Mouse (Mus musculus) urinary bladder, postnatal 36 days (tissue): ENCODE measurements around the gene Fam25c.
A peak's percentile ranks its signal among the peaks of the same experiment; 100 is the strongest.
"Not testable (repeated sequence)": the region's sequence is repeated elsewhere in the genome, so short reads cannot be mapped to it uniquely, and the experiment has no call there.

Experiments
- DNase-seq, 2 experiments: peaks; one replicate each; pipeline ENCODE4 v3.0.0; 2022; ENCODE audit warnings: low spot score in 2 of 2, mixed read lengths in 1 of 2

Gene Fam25c

DNA sequence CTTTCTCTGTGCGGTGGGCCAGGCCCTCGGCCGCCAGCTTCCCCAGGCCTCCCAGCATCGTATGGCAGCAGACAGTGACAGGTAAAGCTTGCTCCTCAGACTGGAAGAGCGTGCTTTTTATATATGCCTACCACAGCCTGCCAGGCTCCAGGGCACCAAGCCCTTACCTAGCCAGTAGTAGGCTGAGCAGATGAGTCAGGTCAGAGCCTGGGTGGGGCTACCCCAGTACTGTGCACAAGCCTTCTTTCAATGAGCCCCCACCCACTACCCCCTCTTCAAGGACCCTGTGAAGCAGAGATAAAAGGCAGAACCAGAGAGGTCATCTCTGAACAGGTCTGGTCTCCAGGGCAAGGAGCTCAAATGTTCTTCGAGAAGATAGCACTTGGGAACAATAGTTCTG lies at the start of gene Fam25c:
Fam25c (minus strand) TSS at position 133 of the 400 bp plus-strand sequence.
- no peak for DNase-seq

DNA sequence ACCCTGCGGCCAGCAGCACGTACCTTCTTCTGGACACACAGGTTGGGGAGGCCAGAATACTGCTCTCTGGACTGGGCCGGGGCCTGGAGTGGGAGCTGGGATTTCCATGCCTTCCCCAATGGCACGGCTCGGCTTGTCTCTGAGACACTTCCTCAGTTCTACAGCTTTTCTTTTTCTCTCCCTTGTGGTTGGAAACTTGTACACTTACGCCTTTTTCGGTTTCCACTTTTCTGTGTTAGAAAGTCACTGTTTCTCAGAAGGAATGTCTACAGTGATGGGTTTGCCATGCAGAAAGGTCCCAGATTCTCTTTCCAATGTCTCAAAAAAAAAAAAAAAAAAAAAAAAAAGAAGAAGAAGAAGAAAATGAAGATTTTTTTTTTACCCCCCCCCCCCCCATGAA lies 48.2 kb upstream of the Fam25c start:
- DNase-seq, result no peak

DNA sequence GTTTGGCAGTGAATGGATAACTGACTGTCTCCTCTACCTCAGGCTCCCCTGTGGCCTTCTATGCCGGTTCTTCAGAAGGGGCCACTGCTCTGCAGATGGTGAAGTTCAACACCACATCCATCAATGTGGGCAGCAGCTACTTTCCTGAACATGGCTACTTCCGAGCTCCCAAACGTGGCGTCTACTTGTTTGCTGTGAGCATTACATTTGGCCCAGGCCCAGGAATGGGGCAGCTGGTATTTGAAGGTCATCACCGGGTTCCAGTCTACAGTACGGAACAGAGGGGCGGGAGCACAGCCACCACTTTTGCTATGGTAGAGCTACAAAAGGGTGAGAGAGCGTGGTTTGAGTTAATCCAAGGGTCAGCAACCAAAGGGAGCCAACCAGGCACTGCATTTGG lies 47.6 kb upstream of the Fam25c start:
- no peak for DNase-seq

DNA sequence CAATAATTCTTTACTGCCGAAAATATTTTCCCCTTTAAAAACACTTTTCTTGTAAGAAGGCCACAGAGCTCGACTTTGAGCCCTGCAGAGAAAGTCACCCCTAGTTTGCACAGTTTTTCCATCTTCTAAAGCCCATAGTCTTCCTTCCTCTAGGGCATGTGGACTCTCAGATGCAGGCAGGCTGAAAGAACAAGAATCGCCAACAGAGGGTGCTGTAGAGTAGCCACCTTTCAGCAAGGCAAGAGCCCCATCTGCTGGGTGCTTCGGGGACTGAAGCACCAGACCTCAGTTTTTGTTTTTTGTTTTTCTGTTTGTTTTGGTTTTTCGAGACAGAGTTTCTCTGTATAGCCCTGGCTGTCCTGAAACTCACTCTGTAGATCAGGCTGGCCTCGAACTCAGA lies 45.9 kb upstream of the Fam25c start:
- peak; percentile 74 for DNase-seq

DNA sequence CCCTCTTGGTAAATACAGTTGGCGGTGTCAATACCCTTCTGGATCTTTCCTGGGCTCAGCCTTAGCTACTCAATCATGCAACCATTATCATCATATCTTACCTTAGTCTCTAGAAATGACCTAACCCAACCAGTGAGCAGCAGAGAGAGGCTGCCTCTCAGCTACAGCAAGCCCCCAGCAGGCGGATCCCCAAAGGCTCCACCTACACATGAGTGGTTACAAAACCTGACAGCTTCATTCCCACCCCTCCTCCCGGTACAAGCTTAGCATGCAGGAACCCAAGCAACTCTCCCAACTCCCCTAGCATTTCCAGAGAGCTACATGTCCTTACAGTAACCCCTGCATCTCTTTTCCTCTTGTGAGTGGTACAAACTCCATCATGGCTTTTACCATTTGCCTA lies 44.8 kb upstream of the Fam25c start:
- no peak for DNase-seq

DNA sequence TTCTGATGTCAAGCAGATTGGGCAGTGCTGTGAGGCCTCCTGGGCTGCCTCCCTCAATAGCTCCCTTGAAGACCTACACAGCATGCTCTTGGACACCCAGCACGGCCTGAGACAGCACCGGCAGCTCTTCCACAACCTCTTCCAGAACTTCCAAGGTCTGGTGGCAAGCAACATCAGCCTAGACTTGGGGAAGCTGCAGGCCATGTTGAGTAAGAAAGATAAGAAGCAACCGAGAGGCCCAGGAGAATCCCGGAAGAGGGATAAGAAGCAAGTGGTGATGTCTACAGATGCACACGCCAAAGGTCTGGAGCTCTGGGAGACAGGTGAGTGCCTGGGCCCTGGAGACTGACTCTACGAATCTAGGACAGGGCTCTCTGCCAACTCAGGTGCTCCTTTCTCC lies 44.1 kb upstream of the Fam25c start:
- no peak for DNase-seq

DNA sequence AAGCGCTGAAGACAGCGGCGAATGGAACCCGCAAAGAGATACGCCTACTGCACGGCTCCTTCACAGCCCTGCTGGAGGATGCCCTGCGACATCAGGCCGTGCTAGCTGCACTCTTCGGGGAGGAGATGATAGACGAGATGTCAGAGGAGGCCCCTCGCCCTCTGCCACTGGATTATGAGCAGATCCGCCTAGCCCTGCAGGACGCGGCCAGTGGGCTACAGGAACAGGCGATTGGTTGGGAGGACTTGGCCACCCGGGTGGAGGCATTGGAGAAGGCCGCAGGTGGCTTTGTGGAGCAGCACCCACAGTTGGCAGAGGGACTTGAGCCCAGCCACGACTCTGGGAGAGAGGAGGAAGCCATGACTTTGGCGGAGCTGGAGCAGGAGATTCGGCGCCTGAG lies 43.7 kb upstream of the Fam25c start:
- no peak for DNase-seq

DNA sequence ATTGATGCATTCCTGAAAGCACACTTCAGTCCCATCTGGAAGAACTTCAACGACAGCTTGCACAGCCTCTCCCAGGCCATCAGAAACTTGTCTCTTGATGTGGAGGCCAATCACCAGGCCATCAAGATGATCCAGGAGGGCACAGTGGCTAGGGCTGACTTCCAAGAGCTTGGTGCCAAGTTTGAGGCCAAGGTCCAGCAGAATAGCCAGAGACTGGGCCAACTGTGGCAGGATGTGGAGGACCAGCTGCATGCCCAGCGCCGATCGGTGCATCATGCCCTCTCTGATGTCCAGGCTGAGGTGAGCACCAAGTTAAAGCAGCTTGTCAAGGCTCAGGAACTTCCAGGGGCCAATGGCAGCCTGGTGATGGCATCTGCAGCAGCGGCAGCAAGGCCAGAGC lies 42.6 kb upstream of the Fam25c start:
- peak in 1 of 2 experiments; percentile 27 for DNase-seq

DNA sequence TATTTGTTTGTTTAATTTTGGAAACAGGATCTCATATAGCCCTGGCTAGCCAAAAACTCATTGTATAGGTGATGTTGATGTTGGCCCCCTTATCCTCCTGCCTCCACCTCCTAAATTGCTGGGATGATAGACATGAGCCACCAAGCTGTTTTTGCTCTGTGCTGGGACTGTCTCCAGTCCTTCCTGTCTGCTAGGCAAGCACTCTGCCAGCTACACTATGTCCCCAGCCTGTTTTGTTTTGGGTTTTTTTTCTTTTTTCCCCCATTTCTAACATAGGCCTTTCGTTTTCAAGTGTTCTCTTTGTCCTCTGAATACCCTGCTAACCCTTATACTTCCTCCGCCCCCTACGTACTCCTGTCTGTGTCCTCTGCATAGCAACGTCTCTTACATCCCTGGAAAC lies 38.1 kb upstream of the Fam25c start:
- no peak for DNase-seq

DNA sequence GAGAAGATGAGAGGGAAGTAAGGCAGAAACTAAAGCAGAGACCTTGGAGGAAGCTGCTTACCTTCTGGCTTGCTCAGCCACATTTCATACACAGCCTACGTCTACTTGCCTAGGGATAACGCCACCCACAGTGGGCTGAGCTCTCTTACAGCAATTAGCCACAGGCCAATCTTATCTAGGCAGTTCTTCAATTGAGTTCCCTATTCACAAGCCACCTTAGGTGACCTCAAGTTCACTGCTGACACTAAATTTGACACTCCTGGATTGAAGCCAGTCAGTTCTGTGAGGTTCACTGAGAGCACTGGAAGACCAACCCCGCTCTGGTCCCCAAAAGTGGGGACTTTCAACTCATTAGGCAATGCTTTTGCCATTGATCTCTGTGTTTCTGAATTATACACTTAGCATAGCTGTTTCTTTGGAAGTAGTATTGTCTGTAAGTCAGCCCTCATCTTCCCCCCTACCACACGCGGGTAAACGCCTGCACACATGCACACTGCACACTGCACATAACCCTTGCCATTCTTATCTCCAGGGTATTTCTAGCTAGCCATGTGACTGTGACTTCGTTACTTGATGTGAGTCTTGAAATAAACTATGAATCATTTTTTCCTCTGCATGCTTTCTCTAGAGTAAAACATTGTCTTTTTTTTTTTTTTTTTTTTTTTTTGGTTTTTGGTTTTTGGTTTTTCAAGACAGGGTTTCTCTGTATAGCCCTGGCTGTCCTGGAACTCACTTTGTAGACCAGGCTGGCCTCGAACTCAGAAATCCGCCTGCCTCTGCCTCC lies 27.9 kb upstream of the Fam25c start:
- no peak for DNase-seq

DNA sequence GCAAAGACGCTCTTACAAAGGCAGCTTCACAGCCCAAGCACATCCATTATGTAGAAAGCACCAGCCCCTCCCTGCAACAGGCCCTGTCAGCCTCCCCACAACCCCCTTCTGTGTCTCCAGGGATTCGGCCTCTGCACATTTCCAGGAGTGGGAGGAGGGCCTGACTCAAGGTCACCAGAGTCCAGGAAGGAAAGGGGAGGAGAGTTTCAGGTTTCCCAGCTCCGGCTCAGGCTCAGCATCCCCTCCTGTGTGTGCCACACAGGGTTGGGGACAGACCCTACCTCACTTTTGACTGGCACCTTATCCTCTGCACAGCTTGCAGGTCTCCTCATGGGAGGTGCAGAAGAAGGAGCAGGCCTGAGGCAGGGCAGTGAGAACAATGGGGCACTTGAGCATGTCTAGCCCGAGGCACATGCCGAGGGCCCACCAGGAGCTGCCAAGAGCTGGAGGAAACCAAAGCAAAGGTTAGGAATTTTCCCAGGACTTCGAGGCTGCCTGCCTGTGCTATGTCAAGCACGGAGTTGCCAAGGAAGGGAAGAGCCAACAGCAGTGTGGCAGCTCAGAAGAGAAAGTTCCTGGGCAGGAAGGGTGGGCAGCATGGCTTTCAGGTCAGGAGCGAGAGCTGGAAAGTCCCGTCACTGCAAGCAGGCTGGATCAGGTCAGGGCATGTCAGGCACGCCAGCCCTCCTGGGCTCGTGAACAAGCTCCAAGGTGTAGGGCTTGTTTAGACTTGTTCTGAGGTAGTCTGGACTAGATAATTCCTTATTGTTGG lies 23.5 kb upstream of the Fam25c start:
- DNase-seq, result peak; percentile 38 to 62

DNA sequence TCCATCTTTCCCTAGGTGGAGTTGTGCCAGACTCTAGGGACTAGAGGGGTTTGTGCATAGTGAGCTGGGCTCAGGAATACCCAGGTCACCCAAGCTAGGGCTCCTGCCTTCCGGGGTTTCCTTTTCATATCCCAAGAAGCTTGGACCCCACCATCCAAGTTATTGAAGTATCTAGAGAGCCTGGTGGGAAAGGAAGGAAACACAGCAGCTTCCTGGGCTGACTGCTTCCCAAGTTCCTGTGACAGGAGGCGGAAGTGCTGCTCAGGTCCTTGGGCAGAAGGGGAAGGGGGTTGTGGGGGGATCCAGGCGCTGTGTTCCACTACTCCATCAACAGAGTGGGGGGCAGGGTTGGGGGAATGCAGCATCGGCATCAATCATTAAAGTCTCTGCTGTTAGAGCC lies 21.9 kb upstream of the Fam25c start:
- no peak for DNase-seq

DNA sequence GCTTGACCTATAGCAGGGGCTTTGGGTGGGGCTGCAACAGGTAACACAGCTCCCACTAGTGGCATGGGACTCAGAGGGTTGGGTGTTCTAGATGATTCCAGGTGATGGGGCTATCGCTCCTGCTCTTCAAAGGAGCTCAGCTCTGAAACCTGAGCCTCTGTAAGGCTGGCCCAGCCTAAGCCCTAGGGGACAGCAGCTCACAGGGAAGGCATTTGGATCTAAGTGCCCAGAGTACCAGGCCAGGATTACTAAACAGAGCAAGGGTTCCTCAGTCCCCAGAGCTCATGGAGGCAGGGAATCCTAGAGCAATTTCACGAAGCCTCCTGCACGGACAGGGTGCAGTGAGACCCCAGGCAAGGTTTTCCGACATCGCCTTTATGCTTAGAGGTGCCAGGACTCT lies 20.7 kb upstream of the Fam25c start:
- no peak for DNase-seq

DNA sequence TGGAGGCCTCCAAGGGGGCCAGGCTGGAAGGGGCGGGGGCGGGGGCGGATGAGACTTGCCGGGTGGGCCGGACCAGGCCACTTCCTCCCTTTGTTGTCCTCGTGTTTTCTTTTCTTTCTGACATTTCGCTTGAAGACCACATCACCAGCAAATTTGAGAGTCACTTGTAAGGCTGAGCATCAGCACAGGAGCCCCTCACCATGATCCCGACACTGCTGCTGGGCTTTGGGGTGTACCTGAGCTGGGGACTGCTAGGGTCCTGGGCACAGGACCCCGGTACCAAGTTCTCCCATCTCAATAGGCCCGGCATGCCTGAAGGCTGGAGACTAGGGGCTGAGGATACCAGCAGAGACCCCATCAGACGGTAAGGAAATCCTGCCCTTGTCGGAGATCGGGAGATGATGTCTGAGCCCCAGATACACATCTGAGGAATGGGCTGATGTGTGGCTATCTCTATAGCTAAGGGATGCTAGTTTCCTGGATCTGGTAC lies 20.2 kb upstream of the Fam25c start, which contains the start of gene Mmrn2:
Mmrn2 (plus strand) TSS at position 51 of the 490 bp plus-strand sequence.
- DNase-seq, result no peak

DNA sequence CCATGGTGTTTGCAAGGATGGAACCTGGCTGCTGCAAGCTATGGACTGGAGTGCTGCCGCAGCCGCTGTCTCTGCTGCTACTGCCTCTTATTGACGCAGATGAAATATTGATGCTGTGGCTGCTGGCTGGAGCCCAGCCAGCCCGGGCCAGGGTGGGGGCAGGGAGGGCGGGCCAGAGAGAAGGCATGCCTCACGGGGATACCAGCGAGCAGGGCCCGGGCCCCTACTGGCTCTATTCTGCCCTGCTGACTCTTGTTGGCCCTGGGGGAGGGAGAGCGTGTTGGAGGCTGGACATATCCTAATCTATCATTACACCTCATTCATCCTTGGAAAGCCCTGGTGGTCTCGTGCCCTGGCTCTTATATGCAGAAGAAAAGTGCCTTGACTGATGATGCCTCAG lies 19.3 kb upstream of the Fam25c start, which contains the start of gene Sncg:
Sncg (minus strand) TSS at position 213 of the 400 bp plus-strand sequence.
- peak in 1 of 2 experiments; percentile 16 for DNase-seq

DNA sequence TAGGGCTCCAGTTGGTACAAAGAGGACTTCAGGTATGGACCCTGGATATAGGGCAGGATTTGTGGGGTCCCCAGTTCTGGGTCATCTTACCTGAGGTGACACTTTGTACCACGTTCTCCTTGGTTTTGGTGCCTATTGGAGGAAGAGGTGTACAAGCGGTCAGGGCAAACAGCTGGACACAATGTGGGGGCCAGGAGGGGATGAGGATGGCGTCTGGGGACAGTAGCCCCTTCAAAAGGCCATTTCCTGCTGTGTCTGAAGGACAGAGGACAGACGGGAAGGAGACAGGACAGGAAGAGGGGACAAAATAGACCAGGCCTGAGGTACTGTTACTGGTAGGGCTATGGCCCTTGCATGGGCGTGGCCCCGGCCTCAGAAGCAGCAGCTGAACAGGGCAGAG lies 18.3 kb upstream of the Fam25c start:
- DNase-seq, result no peak

DNA sequence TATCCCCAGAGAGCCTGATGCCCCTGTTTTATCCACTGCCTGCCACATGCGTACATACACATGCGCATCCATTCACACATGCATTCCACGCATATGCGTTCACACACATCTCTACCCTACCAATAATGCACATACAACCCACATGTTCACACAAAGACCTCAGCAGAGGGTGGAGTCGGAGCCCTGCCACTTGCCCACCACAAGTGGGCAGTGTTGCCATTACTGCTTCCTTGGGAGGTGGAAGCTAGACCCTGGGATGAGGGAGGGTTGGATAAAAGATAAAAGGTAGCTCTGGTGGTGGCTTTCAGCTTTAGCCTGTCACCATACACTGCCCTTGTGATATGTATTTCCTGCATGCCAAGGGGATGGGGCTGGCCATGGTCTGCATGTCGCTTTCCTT lies 17.4 kb upstream of the Fam25c start:
- DNase-seq, result peak; percentile 44 to 51

DNA sequence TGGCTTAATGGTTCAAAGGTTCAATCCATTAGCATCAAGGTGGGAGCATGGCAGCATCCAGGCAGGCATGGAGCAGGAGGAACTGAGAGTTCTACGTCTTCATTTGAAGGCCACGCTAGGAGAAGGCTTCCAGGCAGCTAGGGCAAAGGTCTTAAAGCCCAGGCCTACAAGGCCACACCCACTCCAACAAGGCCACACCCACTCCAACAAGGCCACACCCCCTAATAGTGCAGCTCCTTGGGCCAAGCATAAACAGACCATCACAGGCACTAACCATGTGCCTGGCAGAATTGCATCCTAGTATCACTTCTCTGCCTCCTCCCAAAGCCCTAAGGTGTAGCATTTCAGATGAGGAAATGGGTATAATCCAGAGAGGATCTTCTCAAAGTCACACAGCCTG lies 16.5 kb upstream of the Fam25c start:
- DNase-seq, result no peak

DNA sequence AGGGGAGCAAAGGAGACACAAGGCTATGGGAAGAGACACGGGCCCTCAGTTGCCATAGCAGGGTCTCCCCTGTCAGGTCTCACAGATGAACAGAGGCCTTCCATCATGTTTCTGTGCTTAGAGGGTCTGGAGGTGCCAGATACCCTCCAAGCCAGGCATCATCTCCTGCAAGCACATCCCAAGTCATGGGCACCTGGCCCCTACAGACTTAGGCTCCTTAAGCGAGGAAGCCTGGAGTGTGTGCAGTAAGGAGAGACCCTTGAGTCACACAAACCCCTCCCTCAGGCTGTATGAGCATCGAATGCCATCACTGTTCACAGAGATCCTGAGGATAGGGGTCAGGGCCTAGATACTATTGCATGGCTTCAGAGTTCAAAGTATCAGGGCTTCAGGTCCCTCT lies 15.7 kb upstream of the Fam25c start:
- DNase-seq, result no peak

DNA sequence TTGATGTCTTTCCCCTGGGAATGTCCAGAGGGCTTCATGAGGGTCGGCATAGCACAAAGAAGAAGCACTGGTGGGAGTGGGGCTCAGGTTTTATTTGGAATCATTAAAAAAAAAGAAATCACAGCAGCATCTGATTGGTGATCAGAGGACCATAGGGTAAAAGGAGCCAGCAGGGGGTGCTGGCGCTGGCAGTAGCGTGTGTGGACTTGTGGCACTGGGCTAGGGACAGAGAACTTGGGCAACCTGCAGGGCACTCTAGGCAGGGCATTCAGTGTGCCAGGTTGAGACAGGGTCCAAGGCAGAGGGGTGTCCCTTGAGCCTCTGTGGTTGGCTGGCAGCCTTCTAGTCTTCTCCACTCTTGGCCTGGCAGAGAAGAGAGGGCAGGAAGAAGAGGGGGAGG lies 15.0 kb upstream of the Fam25c start:
- no peak for DNase-seq

DNA sequence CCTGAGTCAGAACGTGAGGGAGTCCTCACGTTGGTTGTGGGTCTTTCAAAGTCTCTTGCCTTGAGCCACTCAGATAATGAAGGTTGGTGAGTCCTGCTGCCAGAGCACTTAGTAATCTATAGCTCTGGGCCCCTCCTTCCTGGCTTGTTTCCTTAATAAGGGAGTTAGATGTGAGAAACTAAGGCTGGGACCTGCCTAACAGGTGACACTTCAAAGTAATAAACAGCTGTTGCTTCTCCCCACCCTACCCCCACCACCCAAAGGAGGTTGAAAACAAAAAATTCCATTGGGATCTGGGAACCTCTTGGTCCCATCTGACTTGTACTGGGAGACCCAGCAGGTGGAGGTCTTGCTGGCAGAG lies 9.9 kb upstream of the Fam25c start:
- no peak for DNase-seq

DNA sequence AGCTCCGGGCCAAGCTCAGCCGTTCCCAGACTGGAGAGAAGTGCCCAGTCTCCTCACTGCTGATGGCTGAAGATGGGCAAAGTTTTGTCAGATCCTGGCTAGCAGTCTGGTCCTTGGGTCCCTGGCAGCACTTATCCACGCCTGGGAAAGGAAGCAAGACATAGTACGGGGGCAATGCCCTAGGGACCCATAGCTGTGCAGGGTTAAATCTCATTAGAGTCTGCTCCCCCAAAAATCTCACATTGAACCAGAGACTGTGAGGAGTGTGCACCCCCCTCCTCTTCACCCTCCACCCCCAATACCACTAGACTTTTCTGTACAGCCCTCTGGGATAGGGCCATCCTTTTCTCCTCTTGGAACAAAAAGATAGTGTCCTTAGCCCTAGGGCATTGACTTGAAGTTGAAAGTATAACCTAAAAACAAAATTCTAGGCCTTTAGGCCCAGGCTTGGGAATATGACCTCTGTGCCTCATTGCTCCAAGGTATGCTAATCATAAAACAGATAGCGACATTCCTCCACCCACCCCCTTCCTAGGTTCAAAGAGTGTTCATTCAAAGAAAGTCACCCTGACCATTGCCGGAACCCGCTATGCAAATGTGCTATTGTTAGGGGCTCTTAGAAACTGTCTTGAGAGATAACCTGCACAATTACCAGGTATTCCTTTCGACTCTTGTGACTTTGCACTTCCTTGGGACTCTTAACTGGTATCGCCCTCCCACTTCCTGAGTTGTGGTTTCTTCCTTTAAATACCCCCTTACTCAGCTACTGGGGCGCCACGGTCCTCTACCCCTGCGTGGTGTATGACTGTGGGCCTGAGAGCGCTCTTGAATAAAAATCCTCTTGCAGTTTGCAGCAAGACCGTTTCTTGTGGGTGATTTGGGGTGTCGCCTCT lies 9.3 kb upstream of the Fam25c start:
- DNase-seq, result not testable (repeated sequence)
